Mouse (Mus musculus) ES-E14 (cell line): ENCODE results near the gene Slit3.

Source experiments
- CHD2 ChIP-seq: IDR thresholded peaks from 2 replicates; pipeline ENCODE4 v1.6.1; 2014; ENCODE audit warnings: mild to moderate bottlenecking, low read depth, low read length, inconsistent platforms
- HCFC1 ChIP-seq: IDR thresholded peaks from 2 replicates; pipeline ENCODE4 v1.6.1; 2012; ENCODE audit warnings: low read length, inconsistent platforms, borderline replicate concordance; ENCODE audit not compliant: insufficient read depth
- MAFK ChIP-seq: IDR thresholded peaks from 2 replicates; pipeline ENCODE4 v1.6.1; 2014; ENCODE audit warnings: mild to moderate bottlenecking, low read depth, low read length, inconsistent platforms; ENCODE audit not compliant: insufficient read depth
- ZC3H11A ChIP-seq: IDR thresholded peaks from 2 replicates; pipeline ENCODE4 v1.6.1; 2012; ENCODE audit warnings: low read depth, mild to moderate bottlenecking, inconsistent platforms, low read length, borderline replicate concordance
- ZNF384 ChIP-seq: IDR thresholded peaks from 2 replicates; pipeline ENCODE4 v1.6.1; 2012; ENCODE audit warnings: low read depth, low read length, inconsistent platforms

GRCm38 (mm10) chr11:35270396-35270795 is 149.4 kb downstream of the Slit3 start:
- TF ChIP-seq CHD2 (no peak), MAFK (no peak), ZC3H11A (no peak), HCFC1 (no peak), ZNF384 (no peak)
